Mouse (Mus musculus) layer of hippocampus, postnatal 36 days (tissue): ENCODE measurements around the gene Hrh3. TPM values are rescaled to one million over a fixed set of nuclear protein-coding genes. Genes with fewer than 3 reads are reported as not detected.
A peak's percentile ranks its signal among the peaks of the same experiment; 100 is the strongest.

Source experiments
- DNase-seq, 2 experiments: peaks; one replicate each; pipeline ENCODE4 v3.0.0; 2022
- total RNA-seq, 2 experiments: library from RNA; stranded (reverse); gene quantifications; 2 replicates each; pipeline ENCODE4 v1.2.3; 2021

Hrh3 gene
- total RNA-seq: 10 to 100 TPM; 42.8 to 44.2 TPM

GRCm38 (mm10) chr2:180103978-180104658, at the start of gene Hrh3:
TSS of gene Hrh3 (minus strand) at chr2:180104488.
- DNase-seq: peak; percentile 64 to 67

DNA sequence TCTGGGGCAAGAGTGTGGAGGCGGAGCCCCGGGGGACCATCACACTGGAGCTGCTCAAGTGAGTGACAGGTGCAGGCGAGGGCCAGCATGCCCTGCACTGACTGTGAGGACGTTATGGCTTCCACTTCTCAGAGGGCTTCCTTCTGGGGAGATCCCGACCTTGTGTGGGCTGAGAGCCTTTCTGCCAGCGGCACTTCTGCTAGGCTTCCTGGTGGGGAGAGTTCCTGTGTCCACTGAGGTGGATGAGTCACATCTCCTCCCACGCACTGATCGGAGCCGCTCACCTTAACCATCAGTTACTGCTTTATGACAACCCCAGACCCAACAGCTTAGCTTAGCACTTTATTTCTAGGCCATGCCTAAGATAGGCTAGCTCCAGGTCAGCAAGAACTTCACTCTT, 44.3 kb upstream of the Hrh3 start:
- no peak for DNase-seq

GRCm38 (mm10) chr2:180147379-180147778, 43.1 kb upstream of the Hrh3 start:
- no peak for DNase-seq

GRCm38 (mm10) chr2:180146091-180146490, 41.8 kb upstream of the Hrh3 start:
- DNase-seq: no peak

DNA sequence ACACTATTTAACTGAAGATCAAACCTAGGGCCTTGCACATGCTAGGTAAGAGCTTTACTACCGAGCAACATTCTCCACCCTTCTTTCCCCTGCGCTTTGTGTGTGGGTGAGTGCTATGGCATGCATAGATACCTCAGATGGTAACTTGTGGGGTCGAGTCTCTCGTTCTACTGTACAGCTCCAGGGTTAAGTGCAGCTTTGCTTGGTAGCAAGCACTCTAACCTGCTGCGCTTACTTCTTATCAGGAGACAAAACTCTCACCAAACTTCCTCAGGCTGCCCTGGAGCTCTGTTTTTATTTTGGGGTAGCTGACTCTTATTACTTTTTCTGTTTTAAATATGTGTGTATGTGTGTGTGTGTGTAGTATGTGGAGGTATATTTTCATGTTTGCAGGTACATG, 31.1 kb upstream of the Hrh3 start:
- DNase-seq: no peak

- no peak for DNase-seq
These were observed 29.6 kb upstream of the Hrh3 start for GRCm38 (mm10) chr2:180133911-180134310.

GRCm38 (mm10) chr2:180133231-180133630, 28.9 kb upstream of the Hrh3 start:
- DNase-seq: no peak

DNA sequence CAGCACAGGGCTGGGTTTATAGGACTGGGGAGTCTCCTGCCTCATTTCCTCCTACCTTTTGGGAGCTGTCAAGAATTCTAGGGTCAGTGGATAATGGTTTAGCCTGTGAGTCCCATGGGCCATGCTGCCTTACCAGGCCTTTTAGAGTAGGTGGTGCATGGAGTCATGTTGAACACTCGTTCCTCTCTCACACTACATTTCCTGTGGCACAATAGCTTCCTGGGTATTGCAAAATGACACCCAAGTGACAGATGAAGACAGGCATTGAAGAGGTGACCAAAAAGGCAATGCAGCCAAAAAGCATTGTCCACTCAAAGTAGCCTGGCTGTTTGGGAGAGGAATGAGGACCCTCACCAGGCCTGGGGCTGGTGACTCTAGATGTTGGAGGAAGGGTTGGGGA, 23.4 kb upstream of the Hrh3 start:
- DNase-seq: no peak

DNA sequence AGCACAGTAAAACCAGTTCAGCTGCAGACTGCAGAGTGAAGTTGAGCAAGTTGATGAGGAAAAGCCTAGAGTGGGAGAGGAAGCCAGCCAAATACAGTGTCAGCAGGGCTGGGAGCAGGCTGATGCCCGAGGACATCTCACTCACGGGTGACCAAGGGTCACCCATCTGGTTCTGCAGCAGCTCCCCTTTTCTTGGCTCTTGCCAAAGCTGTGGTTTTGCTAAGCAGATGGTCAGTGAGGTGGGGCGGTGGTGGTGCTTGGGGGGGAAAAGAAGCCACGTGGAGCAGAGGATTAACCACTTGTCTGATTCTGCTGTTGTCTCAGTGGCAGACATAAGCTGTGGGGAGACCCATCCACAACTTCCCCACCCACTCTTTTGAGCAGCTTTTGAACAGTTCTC, 21.9 kb upstream of the Hrh3 start:
- peak in 1 of 2 experiments; percentile 45 for DNase-seq

GRCm38 (mm10) chr2:180124192-180124591, 19.9 kb upstream of the Hrh3 start:
- DNase-seq: no peak

DNA sequence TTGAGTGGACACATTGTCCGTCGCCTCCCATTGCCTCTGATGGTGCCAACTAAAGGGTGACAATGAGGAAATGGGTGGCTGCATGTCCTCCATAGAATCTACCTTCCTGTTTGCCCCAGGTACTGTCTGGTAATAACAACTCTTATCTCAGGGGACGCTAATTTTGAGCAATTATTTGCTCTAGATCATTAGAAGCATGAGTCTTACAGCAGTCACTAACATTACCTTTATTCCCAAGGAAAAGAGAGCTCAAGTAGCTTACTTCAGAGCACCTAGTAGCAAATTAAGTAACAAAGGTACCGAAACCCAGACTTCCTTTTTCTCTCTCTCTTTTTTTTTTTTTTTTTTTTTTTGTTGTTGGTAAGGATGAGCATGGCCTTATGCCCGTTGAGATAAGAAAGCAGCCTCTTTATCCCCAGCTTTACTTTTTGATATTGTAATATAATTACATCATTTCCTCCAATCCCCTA, 16.0 kb upstream of the Hrh3 start:
- no peak for DNase-seq

GRCm38 (mm10) chr2:180119439-180120291, 15.4 kb upstream of the Hrh3 start:
- DNase-seq: no peak

DNA sequence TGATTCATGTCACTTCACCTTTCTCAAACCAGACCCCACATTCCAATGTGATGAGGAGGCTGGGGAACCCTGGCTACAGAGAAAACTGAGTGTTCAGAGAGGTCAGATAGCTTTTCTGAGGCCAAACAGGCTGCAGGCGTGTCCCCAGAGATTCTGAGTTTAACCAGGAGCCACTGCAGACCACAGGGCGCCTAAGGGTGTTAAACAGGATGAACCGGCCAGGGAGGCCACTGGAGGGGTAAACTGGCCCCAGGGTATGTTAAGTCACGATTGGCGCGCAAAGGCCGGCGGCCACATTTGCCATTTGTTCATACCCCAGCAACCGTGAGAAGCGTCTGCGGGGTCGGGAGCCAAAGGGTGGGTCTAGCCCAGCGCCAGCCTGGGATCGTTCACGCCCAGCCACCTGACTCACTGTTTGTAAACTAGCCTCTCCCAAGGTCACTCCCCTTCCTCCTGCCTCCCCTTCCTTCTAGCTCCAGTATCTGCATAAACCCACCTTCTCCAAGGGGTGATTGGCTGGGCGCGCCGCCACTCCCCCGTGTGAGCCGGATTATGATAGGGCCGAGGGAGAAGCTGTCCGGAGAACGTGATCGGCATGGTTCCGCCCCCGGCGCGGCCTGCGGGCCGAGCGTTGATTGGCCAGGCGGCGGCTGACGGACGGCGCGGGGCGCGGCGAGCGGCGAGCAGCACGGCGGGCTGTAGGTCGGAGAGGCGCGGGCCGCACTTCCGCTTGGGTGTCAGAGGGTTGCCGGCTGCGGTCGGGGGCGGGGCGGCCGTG, 14.6 kb upstream of the Hrh3 start, which contains the start of gene Osbpl2:
Gene Osbpl2, plus strand, starts transcription at position 646 of the 778 bp plus-strand sequence.
- peak; percentile 100 for DNase-seq

- peak in 1 of 2 experiments; percentile 61 for DNase-seq
These were observed 13.4 kb upstream of the Hrh3 start for GRCm38 (mm10) chr2:180117485-180118194.

DNA sequence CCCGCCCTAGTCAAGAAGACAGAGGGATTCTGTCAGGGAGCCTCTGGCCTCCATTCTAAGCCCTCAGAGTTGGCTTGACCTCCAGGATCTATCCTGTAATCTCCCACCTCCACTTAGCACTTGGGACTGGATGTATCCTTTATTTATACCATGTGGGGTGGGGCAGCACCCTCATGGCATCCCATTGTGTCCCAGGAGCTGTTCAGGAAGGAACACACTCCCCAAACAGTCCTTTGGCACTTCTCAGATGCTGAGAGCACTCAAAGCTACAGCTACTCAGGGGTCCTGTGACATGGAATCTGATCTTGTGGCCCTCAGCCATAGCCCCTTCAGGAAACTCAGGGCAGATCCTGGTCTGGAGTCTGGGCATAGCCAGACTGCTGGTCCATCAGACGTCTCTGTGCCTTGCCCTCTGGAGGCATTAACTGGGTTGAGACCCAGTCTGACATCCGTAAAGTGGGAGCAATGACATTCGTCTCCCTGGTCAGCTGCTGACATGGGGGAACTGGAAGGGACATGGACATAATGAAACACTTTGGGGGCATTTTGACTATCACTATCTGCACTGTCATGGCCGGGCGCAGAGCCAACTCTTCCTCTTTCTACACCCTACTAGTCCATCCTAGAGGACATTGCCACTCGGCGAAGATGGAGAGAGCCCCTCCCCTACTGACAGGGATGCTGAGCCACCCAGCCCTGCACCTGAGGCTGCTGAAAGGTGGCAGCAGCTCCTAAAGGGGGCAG, 12.6 kb upstream of the Hrh3 start:
- no peak for DNase-seq

DNA sequence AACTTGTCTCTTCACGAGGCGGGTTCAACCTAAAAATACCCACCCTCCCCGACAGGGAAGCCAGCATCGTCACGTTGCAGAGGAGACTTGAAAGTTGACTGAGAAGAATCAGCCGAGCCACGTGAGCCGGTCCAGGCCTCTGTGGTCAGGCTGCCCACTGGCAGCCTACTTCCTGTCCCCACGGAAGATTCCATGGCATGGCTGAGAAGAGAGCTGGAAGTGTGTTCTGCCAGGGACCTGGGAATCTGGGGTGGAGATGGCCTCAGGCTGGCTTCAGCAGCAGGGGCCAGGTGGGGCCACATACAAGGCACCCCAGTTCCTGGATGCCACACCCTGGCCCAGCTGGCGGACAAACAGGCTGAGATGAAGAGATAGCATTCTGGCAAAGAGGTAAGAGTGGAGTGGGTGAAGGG, 11.8 kb upstream of the Hrh3 start:
- no peak for DNase-seq

DNA sequence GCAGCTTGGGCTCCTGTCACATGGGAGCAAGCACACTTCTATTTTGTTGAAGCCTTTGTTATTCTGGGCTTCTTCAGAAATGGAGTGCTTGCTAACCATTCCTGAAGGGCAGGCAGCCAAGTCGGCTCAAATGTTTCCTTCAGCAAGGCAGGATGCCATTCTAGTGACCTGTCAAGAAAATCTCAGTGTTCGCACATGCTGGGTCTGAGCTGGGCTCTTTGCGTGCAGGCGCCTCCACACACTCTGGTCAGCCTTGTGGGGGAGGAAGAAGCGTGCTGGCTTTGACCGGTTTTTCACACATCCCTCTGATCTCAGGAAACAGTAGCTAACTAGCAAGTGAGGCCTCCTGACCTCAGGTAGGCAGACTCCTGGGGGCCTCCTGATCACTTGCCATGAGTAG, 11.0 kb upstream of the Hrh3 start:
- no peak for DNase-seq

DNA sequence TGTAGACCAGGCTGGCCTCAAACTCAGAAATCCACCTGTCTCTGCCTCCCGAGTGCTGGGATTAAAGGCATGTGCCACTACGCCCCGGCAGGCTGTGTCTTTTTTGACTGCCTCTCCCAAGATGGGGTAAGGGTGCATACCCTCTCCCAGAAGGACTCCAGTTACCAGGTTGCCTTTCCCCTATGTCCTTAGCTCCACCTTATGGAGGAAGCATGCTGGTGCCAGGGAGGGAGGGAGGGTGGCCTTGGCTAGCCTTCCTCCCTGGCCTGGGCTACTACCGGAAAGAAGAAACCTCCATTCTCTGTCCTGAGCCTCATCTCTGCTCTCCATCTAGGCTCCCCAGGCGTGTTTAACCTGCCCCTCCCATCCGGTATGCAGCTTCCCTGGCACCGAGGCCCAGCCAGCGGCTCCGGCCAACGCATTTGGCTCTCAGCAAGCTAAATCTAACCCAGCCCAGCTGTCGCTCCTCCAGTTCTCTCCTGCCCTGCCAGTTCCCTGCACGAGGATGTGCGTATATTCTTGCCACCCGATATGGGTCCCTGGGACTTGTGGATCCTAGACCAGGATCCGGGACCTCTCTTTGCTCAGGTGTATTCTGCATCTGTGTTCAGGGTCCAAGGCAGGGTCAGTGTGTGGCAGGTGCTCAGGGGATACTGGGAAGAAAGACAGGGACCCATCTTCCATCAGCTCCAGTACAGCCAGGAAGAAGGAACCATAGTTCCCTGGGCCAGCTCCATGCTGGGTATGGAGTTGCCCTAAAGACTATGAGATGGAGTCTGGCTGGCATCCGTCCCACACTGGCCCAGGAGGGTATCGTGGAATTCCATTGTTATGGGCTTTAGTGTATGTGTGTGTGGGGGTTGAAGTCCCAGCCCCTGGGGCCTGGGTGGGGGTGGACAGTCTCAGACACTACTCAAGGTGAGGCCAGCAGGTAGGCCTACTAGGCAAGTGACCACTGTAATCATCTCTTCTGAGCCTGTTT, 9.9 kb upstream of the Hrh3 start:
- DNase-seq: peak; percentile 65 to 72

DNA sequence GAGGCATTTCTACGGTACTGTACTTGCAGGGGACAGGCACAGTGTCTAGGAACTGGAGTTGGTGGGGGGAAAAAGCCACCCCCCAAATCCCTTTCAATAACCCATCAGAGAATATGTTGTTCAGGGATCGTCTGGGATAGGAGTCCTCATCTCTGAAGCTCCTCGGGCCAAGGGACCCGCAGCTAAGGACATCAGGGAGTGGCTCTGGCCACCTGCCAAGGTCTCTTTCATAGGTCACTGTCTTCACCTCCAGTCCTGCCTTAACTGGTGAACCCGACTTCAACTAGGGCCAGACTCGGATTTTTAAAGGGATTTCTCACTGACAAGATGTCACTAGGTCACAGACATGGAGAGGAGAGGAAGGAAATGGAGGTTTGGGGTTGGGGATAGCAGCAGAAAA, 4.0 kb upstream of the Hrh3 start:
- DNase-seq: no peak

DNA sequence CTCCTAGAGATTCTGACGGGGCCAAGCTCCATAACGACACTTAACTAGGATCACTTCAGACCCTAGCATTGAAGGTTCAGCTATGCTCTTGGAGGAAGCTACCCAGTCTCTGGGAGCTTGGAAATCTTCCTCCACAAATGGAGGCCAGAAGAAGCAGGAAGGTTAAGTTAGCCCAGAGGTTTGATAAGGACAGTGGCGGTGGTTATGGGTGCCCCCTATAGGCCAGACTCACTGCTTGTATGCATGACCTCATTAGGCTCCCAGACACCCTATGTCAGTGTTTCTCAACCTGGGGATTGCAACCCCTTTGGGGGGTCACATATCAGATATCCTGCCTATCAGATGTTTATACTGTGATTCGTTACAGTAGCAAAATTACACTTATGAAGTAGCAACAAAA, 2.8 kb upstream of the Hrh3 start:
- no peak for DNase-seq
